Mouse (Mus musculus) regulatory T cell (primary cell): ENCODE results near the gene Dennd2a.
"Not testable (repeated sequence)": the region's sequence is repeated elsewhere in the genome, so short reads cannot be mapped to it uniquely, and the experiment has no call there.

ENCODE experiments used
- in situ Hi-C: fragments of 300-600 bp; cut with MboI, MseI; formaldehyde crosslinking; loops from one replicate; pipeline ENCODE4 v1.15.1; 2025; ENCODE audit warnings: high pct_unique_total_duplicates

Gene Dennd2a

DNA sequence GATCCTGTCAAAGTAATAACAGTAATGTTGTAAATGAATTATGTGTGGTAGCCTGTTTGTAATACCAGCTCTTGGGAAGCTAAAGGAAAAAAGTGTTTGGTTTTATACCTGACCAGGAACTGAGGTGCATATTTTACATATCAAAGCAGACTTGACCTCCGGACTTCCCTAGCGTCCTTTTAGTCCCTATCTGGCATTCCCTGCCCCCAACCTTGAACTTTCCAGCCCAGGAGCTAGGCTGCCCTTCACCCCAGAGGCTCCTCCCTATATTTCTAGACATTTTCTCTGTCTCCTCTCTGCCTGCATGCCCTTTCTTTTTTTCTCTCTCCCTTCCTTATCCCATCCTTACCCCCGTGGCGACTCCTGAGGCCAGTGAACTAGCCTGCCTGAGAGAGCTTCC lies 136.8 kb downstream of the Dennd2a start:
- in situ Hi-C loops, result no loop called here

DNA sequence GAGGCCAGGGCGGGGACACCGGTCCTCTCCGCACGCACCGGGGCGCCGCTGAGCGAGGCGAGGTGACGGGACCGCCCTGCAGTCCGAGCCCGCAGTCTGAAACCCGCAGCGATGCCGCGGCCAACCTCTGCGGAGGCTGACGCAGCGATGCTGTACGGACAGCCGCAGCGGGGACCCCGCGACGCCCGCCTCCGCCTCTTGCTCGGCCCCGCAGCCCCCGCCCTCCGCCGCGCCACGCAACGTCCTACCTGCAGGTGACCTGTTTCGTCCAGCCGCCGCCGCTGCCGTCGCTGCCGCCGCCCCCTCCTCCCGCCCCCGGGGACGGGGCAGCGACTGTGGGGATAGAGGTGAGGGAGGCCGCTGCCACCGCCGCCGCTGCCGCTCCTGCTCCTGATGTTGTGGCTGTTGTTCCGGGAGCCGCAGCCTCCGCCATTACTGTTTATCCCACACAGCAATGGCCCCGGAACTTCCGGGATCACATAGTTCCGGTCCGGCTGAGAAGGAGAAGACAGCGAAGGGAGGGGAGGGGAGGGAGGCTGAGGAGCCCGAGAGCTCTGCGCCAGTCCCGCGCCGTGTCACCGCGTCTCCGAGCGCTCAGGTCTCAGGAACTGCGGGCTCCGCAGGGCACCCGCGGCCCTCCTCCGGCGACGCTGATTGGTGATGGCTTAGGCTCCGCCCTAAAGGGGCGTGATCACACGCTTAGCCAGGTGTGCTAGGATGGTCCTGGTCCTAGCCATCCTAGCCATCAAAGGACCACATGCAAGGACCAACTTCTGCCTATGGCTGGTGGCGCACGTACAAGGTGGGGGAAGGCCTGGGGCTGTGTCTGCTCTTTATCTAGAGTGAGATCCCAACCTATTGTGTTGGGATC lies 137.6 kb downstream of the Dennd2a start, which contains the start of gene Mkrn1:
TSS of gene Mkrn1 (minus strand) at position 612 of the 871 bp plus-strand sequence.
- in situ Hi-C loops, result no loop called here

DNA sequence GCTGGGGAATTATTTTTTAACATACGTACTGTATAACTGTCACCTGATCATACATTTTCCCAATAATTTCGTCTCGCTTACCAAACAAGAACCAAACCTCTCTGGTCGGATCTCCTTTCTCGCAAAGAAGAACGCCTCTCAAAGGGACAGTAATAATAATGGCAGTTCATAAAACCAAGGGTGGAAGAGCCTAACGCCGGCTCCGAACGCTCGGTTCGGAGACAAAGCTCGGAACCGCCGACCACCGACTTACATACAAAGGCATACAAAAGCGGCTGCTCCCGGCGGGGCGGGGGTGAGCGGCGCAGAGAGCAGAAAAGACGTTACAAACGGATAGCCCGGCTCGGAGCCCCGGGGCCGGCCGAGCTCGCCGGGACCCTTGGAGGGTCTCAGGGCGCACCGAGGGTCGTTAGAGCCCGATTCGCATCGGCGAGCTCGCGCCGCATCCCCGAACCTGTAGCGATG lies 138.2 kb downstream of the Dennd2a start:
- in situ Hi-C loops, result no loop called here

DNA sequence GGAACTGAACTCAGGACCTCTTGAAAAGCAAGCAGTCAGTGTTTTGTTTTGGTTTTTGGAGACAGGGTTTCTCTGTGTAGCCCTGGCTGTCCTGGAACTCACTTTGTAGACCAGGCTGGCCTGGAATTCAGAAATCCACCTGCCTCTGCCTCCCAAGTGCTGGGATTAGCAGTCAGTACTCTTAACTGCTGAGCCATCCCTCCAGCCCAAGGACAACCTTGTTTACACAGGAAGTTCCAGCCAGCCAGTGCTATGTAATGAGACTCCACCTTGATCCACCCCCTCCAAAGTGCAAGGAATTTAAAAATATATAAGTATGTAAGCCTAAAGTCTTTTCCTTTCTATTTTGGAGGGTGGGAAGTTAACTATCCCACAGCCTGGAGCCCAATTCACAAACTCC lies 141.0 kb downstream of the Dennd2a start:
- in situ Hi-C loops, result not testable (repeated sequence)

DNA sequence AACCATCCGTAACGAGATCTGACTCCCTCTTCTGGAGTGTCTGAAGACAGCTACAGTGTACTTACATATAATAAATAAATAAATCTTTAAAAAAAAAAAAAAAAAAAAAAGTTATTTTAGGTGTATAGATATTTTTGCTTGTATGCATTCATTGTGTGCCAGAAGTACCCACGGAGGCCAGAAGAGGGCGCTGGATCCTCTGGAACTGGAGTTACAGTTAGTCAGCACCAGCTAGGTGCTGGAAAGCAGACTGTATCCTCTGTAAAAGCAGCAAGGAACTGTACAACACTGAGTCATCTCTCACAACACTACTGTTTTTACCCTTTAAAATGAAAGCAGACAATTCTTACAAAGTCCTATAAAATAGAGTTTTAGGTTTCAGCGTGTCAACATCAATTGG lies 141.9 kb downstream of the Dennd2a start:
- in situ Hi-C loops, result no loop called here

DNA sequence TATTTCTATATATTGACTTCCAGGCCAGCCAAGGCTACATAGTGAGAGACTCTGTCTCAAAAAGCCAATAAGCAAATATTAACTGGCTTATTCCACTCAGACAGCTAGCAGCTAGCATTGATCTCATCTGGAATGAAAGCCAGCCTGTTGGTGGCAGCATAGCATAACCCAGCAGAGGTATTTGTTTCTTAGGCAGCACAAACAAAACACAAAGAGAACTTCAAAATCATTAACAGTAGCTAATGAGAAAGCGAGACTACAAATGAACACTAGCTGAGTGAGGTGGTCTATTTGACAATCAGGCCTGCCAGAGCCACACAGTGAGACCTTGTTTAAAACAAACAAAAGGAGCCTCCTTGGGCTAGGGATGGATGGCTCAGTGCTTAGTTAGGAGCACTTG lies 143.6 kb downstream of the Dennd2a start:
- in situ Hi-C loops, result no loop called here
